Mouse (Mus musculus) hematopoietic multipotent progenitor cell, adult 10-12 weeks (in vitro differentiated cells): ENCODE data around the gene Thnsl2. TPM values are rescaled to one million over a fixed set of nuclear protein-coding genes. Genes with fewer than 3 reads are reported as not detected.

ENCODE experiments used
- polyA plus RNA-seq: library from polyadenylated mRNA; stranded (reverse); fragments of >175 nt; gene quantifications from 2 replicates; pipeline ENCODE4 v1.2.3, GENCODE M21; 2012; ENCODE audit warnings: low replicate concordance

Gene Thnsl2
- polyA plus RNA-seq = 0.62 and 1.6 TPM in 2 replicates

DNA sequence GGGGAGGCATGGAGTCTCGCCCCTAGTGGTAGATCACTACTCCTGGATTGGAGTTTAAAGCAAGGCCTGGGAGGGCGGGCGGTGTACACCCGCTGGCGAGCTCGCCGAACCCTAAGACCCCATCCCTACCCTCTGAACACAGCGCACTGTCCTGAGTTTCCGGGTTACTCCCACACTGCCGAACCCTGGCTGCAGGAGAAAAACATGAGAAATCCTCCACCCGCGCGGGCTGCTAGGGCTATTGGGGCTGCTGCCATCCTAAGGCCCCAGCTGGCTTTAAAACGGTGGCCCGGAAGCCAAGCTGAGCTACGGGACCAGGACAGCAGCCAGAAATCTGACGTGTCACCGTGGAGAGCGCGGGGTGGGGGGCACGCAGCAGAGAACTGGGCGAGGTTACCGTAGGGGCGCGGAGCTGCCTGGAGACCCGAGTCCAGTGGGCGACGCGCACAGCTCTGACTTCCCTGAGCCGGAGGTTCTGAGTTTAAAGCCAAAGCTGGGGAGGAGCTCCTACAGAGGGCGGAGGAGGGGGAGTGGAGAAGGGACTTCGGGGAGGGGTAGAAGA lies at the start of gene Thnsl2:
TSS of gene Thnsl2 (minus strand) at position 546 of the 562 bp plus-strand sequence.

Other genes starting within 250 kb of the Thnsl2 start
- not detected in 2 replicates for gene Tex37, start 225.5 kb downstream of the Thnsl2 start, polyA plus RNA-seq
- gene Foxi3, start 187.9 kb downstream of the Thnsl2 start, polyA plus RNA-seq = not detected in 2 replicates
- not detected in 2 replicates for gene Fabp1, start 55.4 kb upstream of the Thnsl2 start, polyA plus RNA-seq
- gene Krcc1, start 127.2 kb upstream of the Thnsl2 start, polyA plus RNA-seq = 71.4 and 95.0 TPM in 2 replicates
- 0.13 and 0.62 TPM in 2 replicates for gene Smyd1, start 177.8 kb upstream of the Thnsl2 start, polyA plus RNA-seq
- 5.1 and 9.4 TPM in 2 replicates for gene Cd8b1, start 178.3 kb upstream of the Thnsl2 start, polyA plus RNA-seq
- 4.7 and 10.0 TPM in 2 replicates for gene Cd8a, start 229.0 kb upstream of the Thnsl2 start, polyA plus RNA-seq